Mouse (Mus musculus) megakaryocyte, adult 5-6 weeks (primary cell): ENCODE results near the gene Gm20388. TPM values are rescaled to one million over a fixed set of nuclear protein-coding genes. Genes with fewer than 3 reads are reported as not detected.

Source experiments
- ATAC-seq: 2 replicates; pipeline ENCODE4 v1.8.0; 2016; ENCODE audit warnings: mild to moderate bottlenecking, inconsistent platforms; ENCODE audit not compliant: poor library complexity, severe bottlenecking
- total RNA-seq, 2 experiments: library from RNA; stranded (forward) in 1 of 2; stranded (reverse) in 1 of 2; fragments of 153-499, 151-499 nt in 1 of 2; fragments of 221-1000, 200-1000 nt in 1 of 2; gene quantifications; 2 replicates each; pipeline versions ENCODE4 v1.2.3 to v1.2.4; 2015 to 2017

Gene Gm20388
- total RNA-seq, 2 experiments from 2014 or later, result 7.6 to 15.5 TPM

GRCm38 (mm10) chr8:121203612-121204376, 1293.2 kb downstream of the Gm20388 start:
- no peak for ATAC-seq

DNA sequence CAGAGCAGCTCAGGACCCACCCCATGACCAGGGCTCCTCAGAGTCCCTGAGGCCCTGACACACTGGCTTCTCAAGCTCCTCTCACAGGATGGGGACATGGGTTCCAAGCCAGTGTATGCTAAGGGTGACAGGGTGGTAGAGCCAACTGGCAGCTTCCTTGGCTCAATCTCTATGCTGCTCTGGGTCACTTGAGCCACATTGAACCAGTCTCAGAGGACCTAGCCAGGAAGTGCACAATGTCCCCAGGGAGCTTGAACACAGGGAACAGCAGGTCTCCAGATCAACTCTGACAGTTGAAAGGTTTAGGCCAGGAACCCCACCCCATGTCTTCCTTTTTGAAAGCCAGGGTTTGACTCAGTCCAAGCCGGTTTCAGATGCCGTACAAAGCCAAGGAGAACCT, 1296.5 kb downstream of the Gm20388 start:
- no peak for ATAC-seq

GRCm38 (mm10) chr8:121210627-121211026, 1300.0 kb downstream of the Gm20388 start:
- ATAC-seq, result no peak

DNA sequence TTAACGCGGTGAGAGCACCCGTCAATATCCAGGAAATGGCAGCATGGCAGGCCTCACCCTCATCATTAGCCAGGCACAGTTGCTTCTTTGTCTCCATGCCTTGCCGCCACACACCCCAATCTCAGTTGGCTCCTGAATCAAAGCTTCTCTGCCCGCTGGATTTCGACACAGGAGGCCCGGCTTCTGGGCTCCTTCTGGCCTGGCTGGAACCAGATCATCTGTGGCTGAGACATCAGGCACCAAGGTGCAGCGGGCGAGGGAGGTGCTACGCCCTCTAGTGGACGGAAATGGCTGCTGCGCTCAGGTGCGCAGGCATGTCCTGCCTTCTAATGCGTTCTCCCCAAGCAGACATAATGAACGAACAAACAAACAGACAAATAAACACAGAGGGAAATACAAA, 1302.6 kb downstream of the Gm20388 start:
- no peak for ATAC-seq

GRCm38 (mm10) chr8:121213651-121214050, 1303.0 kb downstream of the Gm20388 start:
- ATAC-seq, result no peak

GRCm38 (mm10) chr8:121214975-121215374, 1304.3 kb downstream of the Gm20388 start:
- no peak for ATAC-seq

- no peak for ATAC-seq
These were observed 1305.9 kb downstream of the Gm20388 start for GRCm38 (mm10) chr8:121216441-121216949.

- no peak for ATAC-seq
These were observed 1307.8 kb downstream of the Gm20388 start for GRCm38 (mm10) chr8:121218486-121218885.

DNA sequence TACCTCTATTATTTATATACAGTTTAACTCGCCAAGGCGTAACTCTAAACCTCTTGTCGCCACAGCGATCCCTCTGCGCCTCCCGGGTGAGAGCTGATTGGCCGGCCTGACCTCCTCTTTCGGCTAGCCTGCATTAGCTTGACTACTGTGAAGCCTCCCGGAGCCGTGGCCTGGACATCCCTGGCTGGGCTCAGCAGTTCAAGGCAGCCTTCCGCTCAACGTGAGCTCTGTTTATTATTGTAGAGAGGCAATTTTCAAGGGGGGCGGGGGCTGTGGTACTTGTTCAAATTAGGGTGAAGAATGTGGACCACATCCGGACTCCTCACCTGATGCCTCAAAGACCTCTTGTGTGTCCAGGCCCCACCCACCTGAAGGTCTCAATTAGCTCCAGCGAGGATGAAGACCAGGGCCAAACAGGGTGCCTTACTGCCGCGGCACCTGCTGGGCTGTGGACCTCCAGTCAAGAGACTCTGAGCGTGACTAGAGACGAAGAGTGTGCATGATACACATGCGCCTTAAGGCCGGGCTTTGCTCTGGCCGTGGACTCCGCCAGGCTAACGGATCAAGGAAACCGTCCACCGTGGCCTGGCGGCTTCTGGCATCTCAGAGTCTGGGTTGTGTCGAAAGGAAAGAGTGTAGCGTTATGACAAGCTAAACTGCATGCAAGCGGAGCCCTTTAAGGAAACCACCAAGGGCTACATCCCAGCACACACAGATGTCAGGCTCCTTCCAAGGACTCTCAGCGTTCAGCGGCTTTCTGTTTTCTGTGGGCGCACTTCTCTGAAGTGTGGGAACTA, 1309.7 kb downstream of the Gm20388 start:
- ATAC-seq, result no peak

DNA sequence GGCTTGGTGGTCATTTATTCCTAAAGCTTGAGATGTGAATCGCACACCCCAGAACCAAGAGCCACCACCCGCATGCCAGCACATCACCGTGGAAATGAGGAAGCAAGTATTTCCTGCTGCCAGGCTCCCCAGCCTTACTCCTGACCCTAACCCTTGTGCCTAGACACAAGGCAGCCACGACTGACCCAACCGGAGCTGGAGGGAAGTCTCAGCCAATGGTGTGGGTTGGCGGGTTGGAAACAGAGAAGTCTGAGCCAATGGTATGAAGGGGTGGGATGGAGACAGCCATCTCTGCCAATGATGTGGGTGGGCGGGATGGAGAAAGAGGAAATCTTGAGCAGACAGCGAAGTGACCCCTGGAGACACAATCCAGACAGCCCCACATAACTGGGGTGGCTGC, 1314.1 kb downstream of the Gm20388 start:
- no peak for ATAC-seq

DNA sequence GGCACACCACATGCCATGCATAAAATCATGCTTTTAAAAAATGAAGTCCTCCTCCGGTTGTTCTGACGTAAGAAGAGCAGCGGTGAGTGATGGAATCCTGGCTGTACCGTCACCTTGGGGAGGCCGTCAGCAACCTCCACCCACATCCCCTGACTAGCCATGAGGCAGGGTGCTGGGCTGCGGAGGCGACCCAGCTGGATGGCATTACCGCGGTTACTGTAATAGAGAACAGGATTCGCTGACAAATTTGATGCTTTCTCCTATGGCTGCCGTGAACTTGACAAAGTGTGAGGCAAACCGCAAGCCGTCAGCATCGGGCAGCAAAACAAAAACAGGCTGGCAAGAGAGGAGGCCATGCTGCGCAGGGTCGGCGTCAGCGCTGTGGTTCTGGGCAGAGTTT, 1317.1 kb downstream of the Gm20388 start:
- ATAC-seq, result no peak

- no peak for ATAC-seq
These were observed 1318.3 kb downstream of the Gm20388 start for GRCm38 (mm10) chr8:121228892-121229291.

- no peak for ATAC-seq
These were observed 1318.9 kb downstream of the Gm20388 start for GRCm38 (mm10) chr8:121229550-121229949.

DNA sequence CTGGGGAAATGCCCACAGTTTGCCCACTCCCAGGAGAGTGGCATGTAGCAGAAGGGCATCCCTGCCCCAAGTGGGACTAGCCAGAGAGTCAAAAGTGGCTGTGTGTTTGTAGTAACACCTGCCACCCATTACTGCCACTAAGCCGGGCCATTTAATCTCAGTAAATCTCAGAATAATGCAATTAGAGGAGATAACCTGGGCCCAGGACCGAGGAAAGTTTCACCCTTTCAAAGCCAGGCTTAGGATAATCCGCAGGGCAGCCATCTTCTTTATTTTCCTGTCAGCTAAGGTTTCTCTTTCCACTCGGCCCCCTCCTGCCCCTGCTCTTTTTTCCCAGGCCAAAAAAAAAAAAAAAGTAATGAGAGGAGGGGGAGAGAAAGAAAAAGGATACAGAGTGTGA, 1322.6 kb downstream of the Gm20388 start:
- ATAC-seq, result no peak

GRCm38 (mm10) chr8:121234915-121235314, 1324.3 kb downstream of the Gm20388 start:
- 0 out of 2 replicates have a peak, but pooled peaks have one; percentile 43 for ATAC-seq

DNA sequence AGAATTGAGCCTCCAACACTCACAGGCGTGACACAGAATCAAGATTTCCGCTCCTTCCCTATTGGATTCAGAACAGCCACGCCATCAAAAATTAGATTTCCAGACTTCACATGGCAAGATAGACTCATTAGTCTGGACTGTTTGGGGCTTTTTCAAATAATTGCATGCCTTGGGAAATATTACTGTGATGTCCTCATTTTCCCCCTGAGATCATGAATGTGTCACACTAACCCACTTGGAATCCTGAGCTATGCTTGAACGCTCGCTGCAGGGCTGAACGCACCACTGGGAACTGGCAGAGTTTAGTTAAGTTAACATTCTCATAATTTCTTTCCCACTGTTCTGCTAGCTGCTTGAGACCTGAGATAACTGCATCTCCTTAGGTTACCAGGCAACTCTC, 1329.0 kb downstream of the Gm20388 start:
- ATAC-seq, result no peak

- no peak for ATAC-seq
These were observed 1331.3 kb downstream of the Gm20388 start for GRCm38 (mm10) chr8:121241761-121242552.

DNA sequence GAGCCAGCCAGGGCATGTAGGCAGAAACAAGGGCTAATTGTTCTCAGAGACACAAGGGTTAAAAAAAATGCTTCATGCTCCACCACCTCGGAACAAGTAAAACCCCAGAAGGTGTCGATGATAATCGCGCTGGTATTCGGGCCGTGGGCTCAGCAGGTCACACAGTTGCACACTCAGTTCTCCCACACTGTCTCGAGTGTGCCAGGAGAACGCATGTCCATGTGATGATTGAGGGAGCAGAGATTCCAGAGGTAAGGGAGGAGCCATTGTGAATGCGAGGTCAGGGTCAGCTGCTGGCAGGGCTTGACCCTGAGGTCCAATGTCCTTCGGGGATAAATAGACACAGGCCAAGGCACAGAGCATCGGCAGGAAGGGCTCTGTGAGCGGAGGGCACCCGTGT, 1332.0 kb downstream of the Gm20388 start:
- no peak for ATAC-seq

- ATAC-seq, result peak; percentile 40; the same call in 1 of the 2 replicates
These were observed 1338.2 kb downstream of the Gm20388 start for GRCm38 (mm10) chr8:121248823-121249222.

GRCm38 (mm10) chr8:121249433-121249832, 1338.8 kb downstream of the Gm20388 start:
- no peak for ATAC-seq

- ATAC-seq, result no peak
These were observed 1340.4 kb downstream of the Gm20388 start for GRCm38 (mm10) chr8:121251089-121251488.
